Mouse (Mus musculus) urinary bladder, postnatal 25 days (tissue): ENCODE results near the gene Zranb3.
"Not testable (repeated sequence)": the region's sequence is repeated elsewhere in the genome, so short reads cannot be mapped to it uniquely, and the experiment has no call there.

Experiments
- DNase-seq: peaks from one replicate; pipeline ENCODE4 v3.0.0; 2022; ENCODE audit warnings: low spot score

Gene Zranb3

GRCm38 (mm10) chr1:127989387-127989786 is 113.5 kb downstream of the Zranb3 start:
- DNase-seq: no peak

- no peak for DNase-seq
Observed at GRCm38 (mm10) chr1:127988246-127988645, 114.6 kb downstream of the Zranb3 start.

GRCm38 (mm10) chr1:127985391-127985790 is 117.5 kb downstream of the Zranb3 start:
- DNase-seq: no peak

GRCm38 (mm10) chr1:127983274-127983993 is 119.4 kb downstream of the Zranb3 start:
- DNase-seq: no peak

- no peak for DNase-seq
Observed at GRCm38 (mm10) chr1:127982268-127982667, 120.6 kb downstream of the Zranb3 start.

GRCm38 (mm10) chr1:127980911-127981559 is 121.8 kb downstream of the Zranb3 start:
- no peak for DNase-seq

- DNase-seq: no peak
Observed at GRCm38 (mm10) chr1:127978125-127978524, 124.7 kb downstream of the Zranb3 start.

- DNase-seq: no peak
Observed at GRCm38 (mm10) chr1:127976106-127976505, 126.7 kb downstream of the Zranb3 start.

- DNase-seq: no peak
Observed at GRCm38 (mm10) chr1:127975676-127976075, 127.2 kb downstream of the Zranb3 start.

GRCm38 (mm10) chr1:127974082-127974481 is 128.8 kb downstream of the Zranb3 start:
- DNase-seq: no peak

- DNase-seq: no peak
Observed at GRCm38 (mm10) chr1:127970870-127971269, 132.0 kb downstream of the Zranb3 start.

- no peak for DNase-seq
Observed at GRCm38 (mm10) chr1:127963326-127963725, 139.5 kb downstream of the Zranb3 start.

GRCm38 (mm10) chr1:127961140-127961539 is 141.7 kb downstream of the Zranb3 start:
- DNase-seq: no peak

- no peak for DNase-seq
Observed at GRCm38 (mm10) chr1:127959312-127959718, 143.5 kb downstream of the Zranb3 start.

- no peak for DNase-seq
Observed at GRCm38 (mm10) chr1:127958801-127959200, 144.0 kb downstream of the Zranb3 start.

- DNase-seq: no peak
Observed at GRCm38 (mm10) chr1:127956524-127956923, 146.3 kb downstream of the Zranb3 start.

GRCm38 (mm10) chr1:127954800-127955199 is 148.0 kb downstream of the Zranb3 start:
- no peak for DNase-seq

- not testable (repeated sequence) for DNase-seq
Observed at GRCm38 (mm10) chr1:127954198-127954597, 148.6 kb downstream of the Zranb3 start.

GRCm38 (mm10) chr1:127952276-127952675 is 150.6 kb downstream of the Zranb3 start:
- no peak for DNase-seq

GRCm38 (mm10) chr1:127948748-127949147 is 154.1 kb downstream of the Zranb3 start:
- no peak for DNase-seq

- DNase-seq: no peak
Observed at GRCm38 (mm10) chr1:127946615-127947249, 156.1 kb downstream of the Zranb3 start.

- DNase-seq: no peak
Observed at GRCm38 (mm10) chr1:127945696-127946575, 156.9 kb downstream of the Zranb3 start.
